Mouse (Mus musculus): Measurements from ENCODE around the gene Pik3r4.
"Not testable (repeated sequence)": the region's sequence is repeated elsewhere in the genome, so short reads cannot be mapped to it uniquely, and the experiment has no call there.

Gene Pik3r4

GRCm38 (mm10) chr9:105642460-105643371 is at the start of gene Pik3r4:
Pik3r4 (plus strand) TSS chr9:105642978.
- DNase-seq = peak; percentile 91

DNA sequence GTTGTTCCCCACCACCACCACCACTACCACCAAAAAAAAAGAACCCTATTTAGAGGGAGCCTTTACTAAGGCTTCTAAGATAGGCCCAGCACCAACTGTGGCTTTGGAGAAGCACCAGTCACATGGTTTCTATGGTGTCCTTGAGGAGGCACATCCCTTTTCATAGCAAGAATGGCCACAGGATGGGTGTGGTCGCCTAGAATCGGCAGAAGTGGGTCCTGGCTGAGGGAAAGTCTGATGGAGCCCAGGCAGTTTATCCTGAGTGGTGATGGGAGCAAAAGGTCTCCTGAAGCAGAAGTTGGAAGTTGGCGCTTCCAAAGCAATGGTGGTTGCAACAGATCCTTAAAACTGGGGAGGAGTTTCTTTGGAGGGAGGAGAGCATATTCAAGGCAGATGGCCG is 43.9 kb upstream of the Pik3r4 start:
- DNase-seq = no peak

GRCm38 (mm10) chr9:105611980-105612771 is 30.6 kb upstream of the Pik3r4 start:
- peak; percentile 35 for DNase-seq

GRCm38 (mm10) chr9:105612919-105613318 is 29.9 kb upstream of the Pik3r4 start:
- peak; percentile 84 for DNase-seq

GRCm38 (mm10) chr9:105615952-105616351 is 26.8 kb upstream of the Pik3r4 start:
- DNase-seq = no peak

- peak; percentile 63 for DNase-seq
Observed at GRCm38 (mm10) chr9:105617274-105617673, 25.5 kb upstream of the Pik3r4 start.

DNA sequence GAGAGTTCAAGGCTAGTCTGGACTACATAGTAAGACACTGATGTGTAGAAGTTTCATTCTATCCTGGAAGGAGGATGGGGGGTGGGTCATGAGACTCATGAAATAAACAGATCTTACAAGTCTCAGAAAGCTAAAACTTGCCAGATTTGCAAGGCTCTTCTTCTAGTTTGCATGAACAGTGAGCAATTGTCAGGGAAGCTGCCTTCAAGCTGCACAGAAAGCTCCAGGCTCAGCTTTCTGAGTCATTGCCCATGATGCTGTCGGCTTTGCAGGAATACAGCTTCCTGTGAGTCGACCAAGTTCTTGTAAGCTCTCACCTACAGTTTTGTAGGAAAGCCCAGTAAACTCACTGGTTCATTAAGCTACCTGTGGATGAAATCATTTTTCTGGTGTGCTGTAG is 8.8 kb upstream of the Pik3r4 start:
- DNase-seq = no peak

GRCm38 (mm10) chr9:105641377-105641776 is 1.4 kb upstream of the Pik3r4 start:
- not testable (repeated sequence) for DNase-seq

GRCm38 (mm10) chr9:105656189-105656588 is 13.4 kb downstream of the Pik3r4 start:
- DNase-seq = peak; percentile 28

- DNase-seq = no peak
Observed at GRCm38 (mm10) chr9:105658216-105658615, 15.4 kb downstream of the Pik3r4 start.

DNA sequence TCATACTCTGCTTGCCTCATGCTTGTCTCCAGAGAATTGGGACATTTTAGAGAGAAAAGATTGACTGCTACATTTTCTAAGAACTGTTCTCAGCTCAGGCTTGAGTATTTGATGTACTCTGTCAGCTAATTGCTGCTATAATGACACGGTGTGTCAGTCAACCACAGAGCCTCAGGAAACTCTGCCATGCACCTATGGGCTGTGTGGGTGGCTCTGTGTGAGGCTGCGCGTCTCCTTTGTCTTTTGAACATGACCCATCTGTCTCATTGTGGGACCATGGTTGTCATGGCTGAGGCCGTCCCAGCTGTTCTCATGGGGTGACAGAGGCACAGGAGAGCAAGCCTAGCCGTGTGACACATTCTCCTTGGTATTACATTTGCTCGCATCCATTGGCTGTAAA is 17.1 kb downstream of the Pik3r4 start:
- DNase-seq = no peak

DNA sequence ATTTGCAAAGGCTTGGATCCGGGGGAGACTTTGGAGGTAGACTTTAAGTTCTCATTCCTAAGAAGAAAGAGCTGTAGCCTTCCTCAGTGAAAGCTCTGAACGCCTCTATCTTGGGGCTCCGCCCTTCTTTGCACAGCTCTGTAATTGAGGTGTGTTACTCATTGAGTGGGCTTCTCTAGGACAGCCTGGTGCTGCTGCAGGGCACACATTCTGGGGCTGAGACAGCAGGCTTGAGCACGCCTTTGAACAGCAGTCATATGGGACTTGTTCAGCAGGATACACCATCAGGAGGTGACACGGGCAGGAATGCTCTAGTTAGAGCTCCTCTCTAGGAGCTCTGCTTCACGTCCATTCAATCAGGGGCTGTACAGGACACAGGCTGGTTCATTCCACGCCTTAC is 22.5 kb downstream of the Pik3r4 start:
- DNase-seq = no peak

GRCm38 (mm10) chr9:105670916-105671315 is 28.1 kb downstream of the Pik3r4 start:
- DNase-seq = no peak

DNA sequence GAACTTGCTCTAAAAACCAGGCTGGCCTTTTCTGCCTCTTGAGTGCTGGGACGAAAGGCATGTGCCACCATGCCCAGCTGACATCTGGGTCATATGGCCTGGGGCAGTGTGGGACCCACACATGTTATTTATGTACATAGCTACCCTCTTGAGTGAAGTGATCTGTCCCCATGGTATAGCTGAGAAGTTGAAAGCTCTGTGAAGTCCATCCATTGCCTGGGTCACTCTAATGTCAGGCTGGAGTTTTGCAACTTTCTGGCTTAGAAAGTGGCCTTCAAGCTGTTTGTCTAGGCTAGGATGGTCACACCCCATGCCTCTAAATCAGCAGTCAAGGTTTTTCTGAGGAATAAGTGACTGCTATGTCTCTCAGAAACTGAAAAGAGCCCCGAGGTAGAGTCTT is 29.3 kb downstream of the Pik3r4 start:
- no peak for DNase-seq

DNA sequence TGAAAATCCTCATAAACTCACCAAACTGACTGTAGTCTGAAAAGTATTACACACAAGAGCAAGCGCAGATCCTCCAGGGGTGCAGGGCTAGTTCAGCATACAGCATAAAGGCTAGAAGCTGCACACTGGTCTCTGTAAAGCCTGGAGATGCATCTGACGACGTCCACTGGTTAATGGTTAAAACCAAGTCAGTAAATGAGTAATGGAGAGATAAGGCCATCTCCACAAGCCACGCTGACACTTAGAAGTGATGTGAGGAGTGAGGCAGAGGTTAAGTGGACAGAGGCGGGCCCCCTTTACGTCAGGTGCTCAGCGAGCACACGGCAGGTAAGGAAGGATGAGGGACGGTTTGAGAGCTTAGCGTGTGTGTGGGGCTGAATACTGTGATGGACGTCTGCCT is 33.2 kb downstream of the Pik3r4 start:
- no peak for DNase-seq

- DNase-seq = no peak
Observed at GRCm38 (mm10) chr9:105681386-105681785, 38.6 kb downstream of the Pik3r4 start.

GRCm38 (mm10) chr9:105684549-105685165 is 41.9 kb downstream of the Pik3r4 start:
- DNase-seq = no peak

DNA sequence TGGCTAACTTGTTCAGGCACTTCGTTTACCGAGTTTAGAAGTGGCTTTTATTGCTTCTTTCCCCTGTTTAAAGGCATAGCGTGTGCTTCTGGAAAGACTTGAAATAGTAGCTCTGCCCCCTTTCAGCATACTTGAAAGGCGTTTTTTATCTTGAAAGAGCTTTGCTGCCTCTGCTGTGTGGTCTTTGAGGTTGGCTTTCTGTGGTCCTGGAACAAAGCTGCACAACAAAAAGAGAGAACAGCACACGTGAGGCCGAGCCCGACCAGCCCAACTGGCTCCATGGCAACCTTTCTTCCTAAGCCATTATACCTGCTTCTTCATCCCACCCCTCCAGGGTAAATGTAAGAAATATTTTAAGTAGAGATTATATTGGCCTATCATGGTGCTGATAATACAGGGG is 46.7 kb downstream of the Pik3r4 start:
- DNase-seq = no peak

- no peak for DNase-seq
Observed at GRCm38 (mm10) chr9:105692472-105692871, 49.7 kb downstream of the Pik3r4 start.

DNA sequence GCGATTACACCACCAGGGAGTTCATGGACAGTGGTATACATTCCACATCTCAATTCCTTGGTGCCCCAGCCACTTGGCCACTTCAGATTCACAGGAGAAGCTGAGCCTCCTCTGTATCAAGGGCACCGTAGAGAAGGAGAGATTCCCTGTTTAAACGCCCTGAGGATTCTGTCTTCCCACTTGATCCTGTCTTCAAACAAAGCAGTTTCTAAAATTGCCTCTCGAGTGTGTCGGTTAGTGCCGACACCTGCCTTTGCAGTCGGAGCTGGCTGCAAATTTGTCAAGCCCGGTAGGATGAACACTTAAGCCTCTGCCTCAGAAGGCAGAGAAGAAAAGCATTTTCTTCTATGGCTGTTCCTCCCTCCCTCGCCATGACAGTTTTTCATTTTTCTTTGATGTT is 50.3 kb downstream of the Pik3r4 start:
- no peak for DNase-seq

GRCm38 (mm10) chr9:105693854-105694253 is 51.1 kb downstream of the Pik3r4 start:
- peak; percentile 88 for DNase-seq

- no peak for DNase-seq
Observed at GRCm38 (mm10) chr9:105696818-105697564, 54.2 kb downstream of the Pik3r4 start.

Measured in kidney, adult 9 months (tissue).